Mouse (Mus musculus): ENCODE measurements at regions not wholly inside any gene's neighbourhood (a gene's known extent, or its start where the extent isn't known, plus 50 kb on each side); places are given as distances from the start of the nearest gene placed in this dataset.

- 0 out of 4 replicates have a peak, but pooled peaks cover 0 to under 1% of the 10 kb centered on the region in 2 experiments for H3K4me1 ChIP-seq (replicated peaks; ENCODE audit: control insufficient read depth in 2 of 2, insufficient read depth in 2 of 2, low read length in 1 of 2)
- no peaks in the 10 kb centered on the region for H3K36me3 ChIP-seq (replicated peaks; ENCODE audit: control insufficient read depth, insufficient read depth, low read depth)
- 39% methylated on average over 3 of the region's 3 CpGs for WGBS (ENCODE audit: insufficient replicate concordance)
- H3K9me3 ChIP-seq (ENCODE audit: control insufficient read depth, low read length): no peaks in the 10 kb centered on the region
- ATAC-seq (ENCODE audit: insufficient read depth) (no peak), DNase-seq (ENCODE audit: low read depth in 3 of 3, low spot score in 3 of 3) (no peak)
- H3K27ac ChIP-seq: no peak overlapping the region
- H3K4me3 ChIP-seq (ENCODE audit: insufficient read depth in 1 of 2, low read depth in 2 of 2, low read length in 2 of 2): no peak overlapping the region
- H3K27me3 ChIP-seq (ENCODE audit: control insufficient read depth, insufficient read depth, low read length): no peaks in the 10 kb centered on the region
- TF ChIP-seq CTCF (IDR thresholded peaks at IDR 0.05; ENCODE audit: low read depth): no peak
- TF ChIP-seq EP300 (IDR thresholded peaks at IDR 0.05; ENCODE audit: low read depth): no peak
- H3K9ac ChIP-seq (replicated peaks): no peak overlapping the region
- no peak overlapping the region for H3K4me2 ChIP-seq (ENCODE audit: low read depth)
Observed at GRCm38 (mm10) chr3:21947320-21948073, 129.0 kb upstream of the Tbl1xr1 start.

- H3K9ac ChIP-seq (replicated peaks): no peak overlapping the region
- DNase-seq (ENCODE audit: low read depth in 3 of 3, low spot score in 3 of 3) (no peak), ATAC-seq (ENCODE audit: insufficient read depth) (no peak)
- no peaks in the 10 kb centered on the region for H3K36me3 ChIP-seq (replicated peaks; ENCODE audit: control insufficient read depth, insufficient read depth, low read depth)
- no peak overlapping the region for H3K4me2 ChIP-seq (ENCODE audit: low read depth)
- TF ChIP-seq CTCF (IDR thresholded peaks at IDR 0.05; ENCODE audit: low read depth) (no peak), EP300 (IDR thresholded peaks at IDR 0.05; ENCODE audit: low read depth) (no peak)
- no peak overlapping the region for H3K4me3 ChIP-seq (ENCODE audit: insufficient read depth in 1 of 2, low read depth in 2 of 2, low read length in 2 of 2)
- no peak overlapping the region for H3K27ac ChIP-seq
- H3K4me1 ChIP-seq (replicated peaks; ENCODE audit: control insufficient read depth in 2 of 2, insufficient read depth in 2 of 2, low read length in 1 of 2): peaks cover 2 to 3% of the 10 kb centered on the region in 2 experiments; a peak in 2 of 4 replicates
- no peaks in the 10 kb centered on the region for H3K9me3 ChIP-seq (ENCODE audit: control insufficient read depth, low read length)
- WGBS (ENCODE audit: insufficient replicate concordance): 60% methylated on average over 4 of the region's 4 CpGs
- no peaks in the 10 kb centered on the region for H3K27me3 ChIP-seq (ENCODE audit: control insufficient read depth, insufficient read depth, low read length)
Observed at GRCm38 (mm10) chr3:21948074-21948659, 128.3 kb upstream of the Tbl1xr1 start.

GRCm38 (mm10) chr3:21949459-21949858 lies 127.0 kb upstream of the Tbl1xr1 start:
- H3K36me3 ChIP-seq (replicated peaks; ENCODE audit: control insufficient read depth, insufficient read depth, low read depth): no peaks in the 10 kb centered on the region
- no peak overlapping the region for H3K4me2 ChIP-seq (ENCODE audit: low read depth)
- H3K4me1 ChIP-seq (replicated peaks; ENCODE audit: control insufficient read depth in 2 of 2, insufficient read depth in 2 of 2, low read length in 1 of 2): peaks cover 2 to 4% of the 10 kb centered on the region in 2 experiments; a peak in 2 of 4 replicates
- ATAC-seq (ENCODE audit: insufficient read depth) (no peak), DNase-seq (ENCODE audit: low read depth in 3 of 3, low spot score in 3 of 3) (no peak)
- WGBS (ENCODE audit: insufficient replicate concordance): 46% methylated on average over 2 of the region's 2 CpGs
- no peak overlapping the region for H3K27ac ChIP-seq
- no peak for TF ChIP-seq CTCF (IDR thresholded peaks at IDR 0.05; ENCODE audit: low read depth)
- TF ChIP-seq EP300 (IDR thresholded peaks at IDR 0.05; ENCODE audit: low read depth): no peak
- H3K9ac ChIP-seq (replicated peaks): no peak overlapping the region
- no peaks in the 10 kb centered on the region for H3K27me3 ChIP-seq (ENCODE audit: control insufficient read depth, insufficient read depth, low read length)
- no peaks in the 10 kb centered on the region for H3K9me3 ChIP-seq (ENCODE audit: control insufficient read depth, low read length)
- H3K4me3 ChIP-seq (ENCODE audit: insufficient read depth in 1 of 2, low read depth in 2 of 2, low read length in 2 of 2): no peak overlapping the region

- H3K36me3 ChIP-seq (replicated peaks; ENCODE audit: control insufficient read depth, insufficient read depth, low read depth): no peaks in the 10 kb centered on the region
- H3K4me1 ChIP-seq (replicated peaks; ENCODE audit: control insufficient read depth in 2 of 2, insufficient read depth in 2 of 2, low read length in 1 of 2): peaks cover 2 to 4% of the 10 kb centered on the region in 2 experiments; a peak in 2 of 4 replicates
- no peak overlapping the region for H3K4me3 ChIP-seq (ENCODE audit: insufficient read depth in 1 of 2, low read depth in 2 of 2, low read length in 2 of 2)
- DNase-seq (ENCODE audit: low read depth in 3 of 3, low spot score in 3 of 3) (no peak), ATAC-seq (ENCODE audit: insufficient read depth) (no peak)
- H3K27me3 ChIP-seq (ENCODE audit: control insufficient read depth, insufficient read depth, low read length): no peaks in the 10 kb centered on the region
- TF ChIP-seq EP300 (IDR thresholded peaks at IDR 0.05; ENCODE audit: low read depth) (no peak), CTCF (IDR thresholded peaks at IDR 0.05; ENCODE audit: low read depth) (no peak)
- no peak overlapping the region for H3K4me2 ChIP-seq (ENCODE audit: low read depth)
- H3K9ac ChIP-seq (replicated peaks): no peak overlapping the region
- no peaks in the 10 kb centered on the region for H3K9me3 ChIP-seq (ENCODE audit: control insufficient read depth, low read length)
- no peak overlapping the region for H3K27ac ChIP-seq
- 50% methylated on average over 5 of the region's 5 CpGs for WGBS (ENCODE audit: insufficient replicate concordance)
Observed at GRCm38 (mm10) chr3:21950571-21950970, 125.9 kb upstream of the Tbl1xr1 start.

Measured in liver, embryonic 14.5 days (tissue).